Mouse (Mus musculus) cortical plate, adult 2 months (tissue): Measurements from ENCODE around the gene Mreg.
A peak's percentile ranks its signal among the peaks of the same experiment; 100 is the strongest.

ENCODE experiments used
- CTCF ChIP-seq: fragments of 200-500 bp; IDR thresholded peaks from 2 replicates; pipeline ENCODE4 v1.5.1; 2011; ENCODE audit warnings: mild to moderate bottlenecking, control low read depth, low read length; ENCODE audit not compliant: insufficient read depth; ENCODE audit errors: extremely low read depth
- POLR2A ChIP-seq: fragments of 200-500 bp; IDR thresholded peaks from 2 replicates; pipeline ENCODE4 v1.6.1; 2011; ENCODE audit warnings: mild to moderate bottlenecking, low read length, control low read depth; ENCODE audit not compliant: insufficient read depth; ENCODE audit errors: extremely low read depth

- peak; percentile 99 for TF ChIP-seq CTCF
- no peak for TF ChIP-seq POLR2A
Observed at GRCm38 (mm10) chr1:72141893-72142480, 70.1 kb downstream of the Mreg start.
